In the genomic region with DNA sequence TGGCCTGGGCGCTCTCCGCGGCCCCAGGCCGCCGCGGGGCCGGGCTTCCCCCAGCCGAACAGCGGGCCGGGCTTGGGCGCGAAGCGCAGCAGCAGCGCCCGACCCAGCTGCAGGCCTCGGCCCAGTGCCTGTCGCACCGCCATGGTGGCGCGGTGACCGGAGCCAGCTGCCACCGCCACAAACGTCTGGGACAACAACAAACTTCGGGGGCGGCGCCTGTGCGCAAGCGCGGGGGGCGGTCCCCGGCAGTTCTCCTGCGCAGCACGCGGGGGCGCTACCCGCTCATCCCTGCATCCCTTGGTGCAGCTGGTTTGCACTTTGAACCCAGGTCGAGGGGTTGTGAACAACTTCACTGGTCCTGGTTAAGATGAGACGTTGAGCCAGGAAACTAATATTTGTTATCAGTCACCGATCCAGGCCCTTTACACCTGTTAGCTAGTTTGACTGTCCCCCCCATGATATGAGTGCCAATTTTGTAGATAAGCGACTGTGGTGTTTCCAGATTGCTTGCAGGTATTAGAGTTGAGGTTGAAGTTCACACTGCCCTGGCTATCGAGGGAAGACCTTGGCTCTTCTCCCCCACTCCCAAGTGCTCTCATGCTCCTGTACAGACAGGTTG, we compare ENCODE assay signal across 8 mouse cellular contexts. TPM values are rescaled to one million over a fixed set of nuclear protein-coding genes. Genes with fewer than 3 reads are reported as not detected.
DNase-seq lines count a peak whose midpoint lies in the region; ATAC-seq and TF ChIP-seq lines count a peak whose summit lies in the region.

A gene (minus strand): TSS at position 231 of the 619 bp plus-strand sequence.

- WGBS in heart, embryonic 10.5 days, result 4% methylated on average over 41 of the region's 41 CpGs
- 3% methylated on average over 40 of the region's 41 CpGs for WGBS in kidney, embryonic 15.5 days
- 3% methylated on average over 41 of the region's 41 CpGs for WGBS in limb, embryonic 15.5 days
- 4% methylated on average over 41 of the region's 41 CpGs for WGBS in midbrain, postnatal 0 days

- DNase-seq in B cell, adult 2 months, result peak; percentile 95 to 96
- peak; percentile 92 for DNase-seq in brain, adult 2 months (ENCODE audit: low read depth, low spot score)
- peak; percentile 94 for DNase-seq in heart, embryonic 10.5 days (ENCODE audit: low spot score)
- DNase-seq in midbrain, postnatal 0 days (ENCODE audit: low spot score), result peak; percentile 87
- DNase-seq in spleen, postnatal 10 days (ENCODE audit: low spot score in 2 of 2), result peak; percentile 90 to 92

- TF ChIP-seq POLR2A in embryonic fibroblast, embryonic 13.5 days (IDR thresholded peaks at IDR 0.05; ENCODE audit: low read depth, low read length), result peak; percentile 55; the same call in 1 of the 2 replicates

- peak within 1 kb of the TSS; percentile 78 for H3K4me2 ChIP-seq in kidney, embryonic 15.5 days
- H3K4me2 ChIP-seq in limb, embryonic 15.5 days, result peak within 1 kb of the TSS; percentile 54
- peak within 1 kb of the TSS; percentile 64 for H3K4me2 ChIP-seq in midbrain, postnatal 0 days (ENCODE audit: low read depth, low read length, poor library complexity, severe bottlenecking)

- peak within 1 kb of the TSS; percentile 83 for H3K9ac ChIP-seq in kidney, embryonic 15.5 days
- H3K9ac ChIP-seq in limb, embryonic 15.5 days, result peak within 1 kb of the TSS; percentile 98
- H3K9ac ChIP-seq in midbrain, postnatal 0 days (replicated peaks; ENCODE audit: low read length, poor library complexity, severe bottlenecking), result peak within 1 kb of the TSS; percentile 91

- peak within 1 kb of the TSS; percentile 54 for H3K27ac ChIP-seq in embryonic fibroblast, embryonic 13.5 days (ENCODE audit: insufficient read depth, low read length)
- peak within 1 kb of the TSS; percentile 97 for H3K27ac ChIP-seq in heart, embryonic 10.5 days
- H3K27ac ChIP-seq in kidney, embryonic 15.5 days, result peak within 1 kb of the TSS; percentile 97
- H3K27ac ChIP-seq in limb, embryonic 15.5 days, result peak within 1 kb of the TSS; percentile 95
- peak within 1 kb of the TSS; percentile 91 for H3K27ac ChIP-seq in midbrain, postnatal 0 days (ENCODE audit: low read depth, low read length)

- no peaks in the 10 kb centered on the region for H3K36me3 ChIP-seq in heart, embryonic 10.5 days
- H3K36me3 ChIP-seq in kidney, embryonic 15.5 days, result no peaks in the 10 kb centered on the region
- H3K36me3 ChIP-seq in limb, embryonic 15.5 days, result no peaks in the 10 kb centered on the region
- no peaks in the 10 kb centered on the region for H3K36me3 ChIP-seq in midbrain, postnatal 0 days (ENCODE audit: insufficient read depth, low read length)

- H3K9me3 ChIP-seq in heart, embryonic 10.5 days, result no peaks in the 10 kb centered on the region
- no peaks in the 10 kb centered on the region for H3K9me3 ChIP-seq in kidney, embryonic 15.5 days (replicated peaks)
- H3K9me3 ChIP-seq in limb, embryonic 15.5 days, result no peaks in the 10 kb centered on the region
- no peaks in the 10 kb centered on the region for H3K9me3 ChIP-seq in midbrain, postnatal 0 days (ENCODE audit: low read length)

- peak within 1 kb of the TSS; percentile 53 for H3K4me3 ChIP-seq in embryonic fibroblast, embryonic 13.5 days (ENCODE audit: insufficient read depth, low read length)
- H3K4me3 ChIP-seq in heart, embryonic 10.5 days, result peak within 1 kb of the TSS; percentile 99
- H3K4me3 ChIP-seq in kidney, embryonic 15.5 days (replicated peaks), result peak within 1 kb of the TSS; percentile 90
- peak within 1 kb of the TSS; percentile 94 for H3K4me3 ChIP-seq in limb, embryonic 15.5 days
- peak within 1 kb of the TSS; percentile 95 for H3K4me3 ChIP-seq in midbrain, postnatal 0 days (ENCODE audit: low read depth, low read length)

- H3K4me1 ChIP-seq in embryonic fibroblast, embryonic 13.5 days (ENCODE audit: control insufficient read depth, insufficient read depth, low read length), result no peaks in the 10 kb centered on the region
- peaks cover 37% of the 10 kb centered on the region for H3K4me1 ChIP-seq in heart, embryonic 10.5 days
- H3K4me1 ChIP-seq in kidney, embryonic 15.5 days, result peaks cover 11% of the 10 kb centered on the region
- H3K4me1 ChIP-seq in limb, embryonic 15.5 days, result peaks cover 12% of the 10 kb centered on the region; the same call in 1 of the 2 replicates
- peaks cover 7% of the 10 kb centered on the region; the same call in 1 of the 2 replicates for H3K4me1 ChIP-seq in midbrain, postnatal 0 days (ENCODE audit: insufficient read depth, low read length)

- peaks cover 8% of the 10 kb centered on the region for H3K27me3 ChIP-seq in heart, embryonic 10.5 days (ENCODE audit: insufficient read depth, poor library complexity, severe bottlenecking)
- H3K27me3 ChIP-seq in kidney, embryonic 15.5 days, result peaks cover 15% of the 10 kb centered on the region
- H3K27me3 ChIP-seq in limb, embryonic 15.5 days, result peaks cover under 1% of the 10 kb centered on the region; the same call in 1 of the 2 replicates
- no peaks in the 10 kb centered on the region for H3K27me3 ChIP-seq in midbrain, postnatal 0 days (ENCODE audit: insufficient read depth, low read length)

- TF ChIP-seq CTCF in embryonic fibroblast, embryonic 13.5 days (IDR thresholded peaks at IDR 0.05; ENCODE audit: borderline replicate concordance, insufficient read depth, low read length), result peak; percentile 89
- peak; percentile 87 for TF ChIP-seq CTCF in midbrain, postnatal 0 days (IDR thresholded peaks at IDR 0.05)

- ATAC-seq in kidney, embryonic 15.5 days (replicated peaks; ENCODE audit: low FRiP score), result peak; percentile 80
- ATAC-seq in limb, embryonic 15.5 days (ENCODE audit: insufficient number of reproducible peaks, low FRiP score, low TSS enrichment, low read depth), result peak; percentile 40; the same call in 1 of the 2 replicates
- ATAC-seq in midbrain, postnatal 0 days (ENCODE audit: low FRiP score), result peak; percentile 74

RNA-seq across cellular contexts. Expression of the gene that starts here (rescaled TPM):
- 17.5 and 19.1 TPM in 2 replicates for polyA plus RNA-seq in embryonic fibroblast, embryonic 13.5 days (2011; ENCODE audit: insufficient read length, low read depth, missing spikeins)
- polyA plus RNA-seq in heart, embryonic 10.5 days (2016; fragmentation: Nextera tagmentation; extraction: Ambion mirVana), result 27.8 and 42.2 TPM in 2 replicates
- 47.5 and 50.3 TPM in 2 replicates for polyA plus RNA-seq in kidney, embryonic 15.5 days (2015; fragmentation: Nextera tagmentation; extraction: Ambion mirVana)
- polyA plus RNA-seq in limb, embryonic 15.5 days (2015; fragmentation: Nextera tagmentation; extraction: Ambion mirVana), result 50.7 and 54.0 TPM in 2 replicates
- 255 and 261 TPM in 2 replicates for total RNA-seq in midbrain, postnatal 0 days (2014; rRNA removed)
- polyA plus RNA-seq in midbrain, postnatal 0 days (2015; fragmentation: Nextera tagmentation; extraction: Ambion mirVana), result 149 and 150 TPM in 2 replicates

Comparison
In these comparisons a context has a peak if more than half of its experiments do, and no peak if none do; other contexts are left out.
1. Peak in every context shown above with its lines: DNase-seq, ATAC-seq, H3K4me3 ChIP-seq and H3K27ac ChIP-seq.